Mouse (Mus musculus) monocyte, adult 59 days (primary cell): ENCODE data around the gene Scel. TPM values are rescaled to one million over a fixed set of nuclear protein-coding genes. Genes with fewer than 3 reads are reported as not detected.

Source experiments
- total RNA-seq, 2 experiments: library from RNA; stranded (reverse); gene quantifications; one replicate each; pipeline ENCODE4 v1.2.4; 2023

Scel gene
- 1 to 10 TPM; 1.5 to 1.9 TPM for total RNA-seq

DNA sequence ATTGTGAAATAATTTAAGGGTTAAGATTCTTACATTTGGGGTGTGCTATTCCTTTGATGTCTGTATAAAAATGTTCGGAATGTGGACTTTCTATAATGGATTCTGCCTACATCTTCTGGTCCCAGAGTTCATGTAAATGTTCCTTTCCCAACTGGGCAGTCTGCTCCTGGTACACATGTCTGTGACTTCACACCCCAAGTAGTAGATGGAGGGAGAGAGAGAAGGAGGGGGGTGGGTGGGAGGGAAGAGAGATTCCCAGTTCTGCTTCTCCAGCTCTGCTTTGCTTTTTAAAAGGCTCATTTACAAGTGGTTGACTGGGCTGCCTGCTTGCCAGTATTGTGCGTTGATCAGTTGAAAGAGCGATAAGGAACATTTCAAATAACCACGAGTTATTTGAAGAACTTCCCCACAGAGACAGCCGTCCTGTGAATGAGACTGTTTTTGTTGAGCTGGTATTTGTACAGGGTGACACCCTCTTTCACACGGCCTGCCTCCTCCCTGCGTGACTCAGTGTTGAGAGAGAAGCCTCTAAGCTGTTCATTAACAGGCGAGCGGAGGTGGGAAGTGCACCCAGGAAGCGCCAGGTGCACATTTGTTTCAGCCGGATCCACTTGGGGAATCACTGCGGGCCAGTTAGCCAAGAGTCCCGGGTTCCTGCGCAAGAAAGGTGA, at the start of gene Scel:
Gene Scel, plus strand, starts transcription at position 541 of the 671 bp plus-strand sequence.

DNA sequence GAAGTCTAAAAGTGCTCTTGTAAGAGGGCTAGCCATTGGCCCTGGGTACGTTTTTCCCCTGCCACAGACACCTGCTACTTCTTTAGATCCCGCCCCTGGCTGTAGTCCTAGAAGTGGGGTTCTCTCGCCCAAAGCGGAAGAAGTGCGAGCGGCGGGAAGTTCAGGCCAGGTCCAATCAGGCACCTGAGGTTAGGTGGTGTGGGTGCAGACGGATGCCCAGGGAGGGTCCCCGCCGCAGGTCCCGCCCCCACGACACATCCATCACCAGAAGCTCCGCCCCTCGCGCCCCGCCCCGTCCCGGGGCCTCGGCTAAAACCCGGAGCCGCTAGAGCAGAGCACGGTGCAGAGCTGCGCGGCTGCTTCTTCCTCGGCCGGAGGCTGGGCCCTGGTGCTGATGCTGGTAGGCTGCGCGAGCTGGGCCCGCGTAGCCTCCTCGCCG, 136.8 kb downstream of the Scel start, which contains the start of gene Slain1:
Gene Slain1, plus strand, starts transcription at position 333 of the 439 bp plus-strand sequence.

Other genes starting within 250 kb of the Scel start
- 100 to 1,000 TPM; 126 to 133 TPM for gene Mycbp2, start 166.5 kb upstream of the Scel start, total RNA-seq
- gene Slain1, start 136.9 kb downstream of the Scel start, total RNA-seq = 1 to 10 TPM in 1 of 2 experiments, under 1 TPM in 1; 0.18 to 2.1 TPM